Mouse (Mus musculus) spleen, adult 2 months (tissue): ENCODE results near the gene Elovl5.

Source experiments
- CTCF ChIP-seq: fragments of 200-500 bp; IDR thresholded peaks from 2 replicates; pipeline ENCODE4 v1.5.1; 2011; ENCODE audit warnings: mild to moderate bottlenecking, inconsistent platforms; ENCODE audit not compliant: insufficient read depth, insufficient read length, insufficient replicate concordance; ENCODE audit errors: extremely low read depth
- POLR2A ChIP-seq: fragments of 200-500 bp; IDR thresholded peaks from 2 replicates; pipeline ENCODE4 v1.6.1; 2011; ENCODE audit warnings: low read depth, low read length, inconsistent platforms

DNA sequence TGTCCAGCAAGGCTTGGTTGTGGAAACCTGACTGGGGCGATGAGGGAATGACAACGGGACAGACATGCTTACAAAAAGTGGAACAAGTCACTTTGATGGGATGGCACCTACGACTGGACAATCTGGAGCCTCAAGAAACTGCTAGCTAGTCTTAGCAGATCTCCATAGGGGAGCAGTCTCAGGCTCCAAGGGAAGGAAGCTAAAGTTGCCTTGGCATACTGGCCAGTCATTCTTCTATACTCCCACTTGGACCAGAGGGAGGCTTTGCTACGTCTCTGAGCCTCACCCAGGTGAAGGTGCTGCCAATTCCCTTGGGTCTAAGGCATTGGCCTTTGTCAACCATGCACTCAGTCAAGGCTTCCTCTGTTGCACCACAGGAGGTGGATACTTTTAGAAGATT lies 2.5 kb upstream of the Elovl5 start:
- no peak for TF ChIP-seq POLR2A
- TF ChIP-seq CTCF, result no peak
